Mouse (Mus musculus) cerebellum, adult (tissue): Measurements from ENCODE around the gene Pde4dip.
A peak's percentile ranks its signal among the peaks of the same experiment; 100 is the strongest.

Experiments used
- ATAC-seq: cut with Nextera tagmentation; 2 replicates; pipeline ENCODE4 v1.9.2; 2017; ENCODE audit warnings: mild to moderate bottlenecking, moderate library complexity, mixed read lengths; ENCODE audit not compliant: insufficient number of reproducible peaks, low FRiP score, low TSS enrichment

The Pde4dip gene

DNA sequence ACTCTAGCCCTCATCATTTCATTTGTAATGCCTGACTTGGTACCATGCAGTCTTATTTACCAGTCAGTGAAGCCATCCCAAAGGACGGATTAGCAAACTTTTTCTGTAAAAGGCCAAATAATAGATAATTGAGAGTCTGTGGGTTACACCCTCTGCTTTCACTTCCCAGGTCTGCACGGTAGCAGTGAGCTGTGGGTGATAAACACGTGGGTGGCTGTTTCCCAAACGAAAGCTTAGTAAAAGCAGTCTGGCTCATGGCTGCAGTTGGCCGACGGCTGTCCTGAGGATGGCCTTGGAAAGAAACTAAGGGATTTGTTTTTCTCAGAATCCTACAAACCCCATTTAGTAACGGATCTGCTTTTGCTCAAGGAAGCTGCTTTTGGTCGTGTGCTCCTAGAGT, 227.3 kb downstream of the Pde4dip start:
- ATAC-seq: no peak

DNA sequence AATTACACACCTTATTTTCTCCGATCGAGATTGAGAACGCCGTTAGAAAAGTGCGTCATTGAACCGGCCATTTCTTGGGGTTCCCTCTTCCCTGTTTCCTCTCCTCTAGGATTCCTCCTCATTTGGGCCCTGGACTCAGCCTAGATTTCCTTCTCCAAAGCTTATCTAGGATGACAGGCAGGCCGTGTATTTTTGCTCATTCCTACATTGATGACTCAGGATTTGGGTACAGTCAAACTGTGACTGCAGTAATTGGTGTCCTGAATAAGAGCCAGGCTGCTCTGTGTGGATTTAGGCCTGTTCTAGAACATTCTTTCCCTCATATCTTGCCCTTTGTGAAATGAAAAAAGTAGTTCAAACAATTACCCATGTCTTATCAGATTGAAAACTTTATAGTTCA, 228.8 kb downstream of the Pde4dip start:
- ATAC-seq: no peak

DNA sequence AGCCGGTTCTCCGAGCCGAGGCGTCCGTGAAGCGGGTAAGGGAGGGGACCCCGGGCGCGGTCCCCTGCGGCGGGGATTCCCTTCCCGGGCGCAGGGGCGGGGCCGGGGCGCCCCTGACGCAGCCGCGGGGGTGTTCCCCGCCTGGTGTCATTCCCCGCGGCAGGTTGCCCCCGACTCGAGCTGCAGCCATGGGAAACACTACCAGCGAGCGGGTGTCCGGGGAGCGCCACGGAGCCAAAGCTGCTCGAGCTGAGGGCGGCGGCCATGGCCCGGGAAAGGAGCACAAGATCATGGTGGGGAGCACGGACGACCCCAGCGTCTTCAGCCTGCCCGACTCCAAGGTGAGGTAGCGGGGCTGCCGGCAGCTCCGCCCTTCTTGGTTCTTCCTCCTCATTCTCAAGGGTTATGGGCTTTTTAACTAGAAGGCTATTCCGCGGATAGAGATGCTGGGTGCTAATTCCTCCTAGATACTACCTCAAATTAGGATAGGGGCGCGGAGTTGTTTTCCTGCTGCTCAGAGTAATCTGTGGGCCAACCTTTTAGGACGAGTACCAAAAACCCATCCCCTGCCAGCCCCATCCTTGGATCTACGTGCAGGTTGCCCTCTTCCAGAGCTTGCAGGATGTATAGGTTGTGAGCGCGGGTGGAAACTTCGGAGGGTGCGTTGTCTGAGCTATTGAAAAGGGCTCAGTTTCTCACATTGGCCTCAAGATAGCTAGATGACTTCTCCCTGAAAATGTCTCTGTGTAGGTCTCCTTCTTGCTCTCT, 229.9 kb downstream of the Pde4dip start:
- peak; percentile 14 for ATAC-seq

DNA sequence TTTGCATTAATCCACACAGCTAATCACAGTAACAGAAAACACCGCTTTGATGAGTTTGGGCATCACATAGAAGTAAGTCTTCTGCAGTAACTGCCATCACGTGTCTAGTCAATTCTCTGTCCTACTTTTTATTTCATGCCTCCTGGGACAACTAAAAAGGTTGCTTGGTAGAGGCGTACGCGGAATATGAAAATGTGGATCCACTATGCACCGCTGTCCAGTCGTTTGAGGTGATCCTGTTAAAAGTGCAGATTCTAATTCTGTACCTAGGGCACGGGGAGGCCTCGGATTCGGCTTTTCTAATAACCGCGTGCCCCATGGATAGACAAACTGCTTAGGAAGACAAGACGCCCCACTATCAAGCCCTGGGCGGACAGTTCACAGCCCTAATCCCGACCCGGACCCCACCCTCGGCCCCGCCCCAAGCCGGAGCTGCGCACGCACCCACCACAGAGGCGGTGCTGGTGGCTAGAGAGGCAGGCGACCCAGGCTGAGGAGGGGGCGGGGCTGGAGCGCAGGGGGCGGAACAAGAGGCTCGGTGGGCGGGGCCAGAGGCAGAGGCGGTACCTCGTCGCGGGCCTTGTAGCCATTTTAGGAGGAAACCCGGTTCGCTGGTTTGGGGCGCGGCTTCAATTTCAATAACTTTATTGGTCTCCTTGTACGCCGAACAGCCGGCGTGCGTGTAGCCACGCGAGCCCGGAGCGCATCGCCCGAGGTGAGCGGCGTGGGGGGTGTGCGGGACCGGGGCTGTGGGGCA, 230.7 kb downstream of the Pde4dip start, which contains the start of gene Prkab2:
TSS of gene Prkab2 (plus strand) at position 539 of the 757 bp plus-strand sequence.
- peak; percentile 85 for ATAC-seq

DNA sequence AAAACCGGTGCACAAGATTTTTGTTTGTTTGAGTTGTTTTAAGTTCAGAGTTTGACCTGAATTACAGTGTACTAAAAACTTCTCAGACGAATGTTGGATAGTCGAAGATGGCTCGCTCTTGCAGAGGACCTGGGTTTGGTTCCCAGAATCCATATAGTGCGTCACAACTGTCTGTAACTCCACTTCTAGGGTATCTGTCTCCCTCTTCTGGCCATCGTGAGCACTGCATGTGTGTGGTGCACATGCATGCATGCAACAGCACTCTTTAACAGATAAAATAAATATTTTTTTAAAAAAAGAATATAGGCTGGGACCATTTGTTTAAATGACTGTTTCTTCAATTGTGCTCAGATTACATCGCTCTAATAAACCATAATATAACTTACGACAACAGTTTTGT, 233.6 kb downstream of the Pde4dip start:
- no peak for ATAC-seq

DNA sequence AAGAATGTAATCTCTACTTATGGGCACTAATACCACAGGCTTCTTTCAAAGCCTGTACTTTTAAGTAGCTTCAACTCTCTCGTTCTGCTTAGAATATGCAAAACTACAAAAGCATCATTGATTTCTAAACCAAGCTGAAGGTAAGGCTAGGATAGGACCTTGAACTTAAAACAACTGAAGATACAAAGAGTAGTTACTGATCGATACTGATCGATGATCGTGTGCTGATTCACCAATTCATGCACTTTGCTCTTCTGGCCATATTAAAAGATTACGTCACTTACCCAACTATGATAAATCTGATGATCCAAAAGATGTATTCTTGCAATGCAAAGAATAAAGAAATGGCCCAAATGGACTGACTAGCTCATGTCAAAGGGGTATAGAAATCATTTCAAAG, 234.7 kb downstream of the Pde4dip start:
- ATAC-seq: no peak

DNA sequence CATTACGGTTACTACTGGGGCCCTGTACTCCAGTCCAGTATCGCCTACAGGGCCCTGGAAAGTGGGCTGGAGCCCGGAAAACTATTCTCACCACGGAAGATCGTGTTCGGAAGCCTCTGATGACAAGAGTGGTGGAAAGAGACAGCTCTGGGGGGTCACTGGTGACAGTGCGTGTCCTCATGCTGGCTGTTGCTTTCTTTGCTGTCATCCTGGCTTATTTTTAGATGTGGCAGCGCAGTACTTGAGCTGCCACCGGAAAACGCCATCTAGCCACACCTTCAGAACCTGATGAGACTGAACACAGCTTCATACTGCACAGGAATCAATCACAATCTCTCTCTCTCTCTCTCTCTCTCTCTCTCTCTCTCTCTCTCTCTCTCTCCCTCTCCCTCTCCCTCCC, 236.9 kb downstream of the Pde4dip start:
- no peak for ATAC-seq

DNA sequence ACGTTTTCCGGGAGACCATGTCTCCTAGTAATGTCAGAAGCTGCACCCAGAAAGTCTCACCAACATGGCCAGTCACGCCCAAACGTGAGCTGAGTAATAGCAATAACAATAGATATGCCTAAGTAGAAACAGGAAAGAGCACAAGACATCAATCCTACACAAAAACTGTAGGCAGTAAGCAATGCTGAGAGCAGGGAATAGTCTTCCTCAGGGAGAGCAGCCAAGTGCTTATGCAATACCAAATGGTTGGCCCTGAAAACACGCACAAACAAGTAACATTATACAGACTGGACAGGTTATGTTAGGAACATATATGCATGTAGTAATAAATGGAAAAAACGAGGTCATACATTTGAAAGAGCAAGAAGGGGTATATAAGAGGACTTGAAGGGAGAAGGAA, 239.0 kb downstream of the Pde4dip start:
- ATAC-seq: no peak

DNA sequence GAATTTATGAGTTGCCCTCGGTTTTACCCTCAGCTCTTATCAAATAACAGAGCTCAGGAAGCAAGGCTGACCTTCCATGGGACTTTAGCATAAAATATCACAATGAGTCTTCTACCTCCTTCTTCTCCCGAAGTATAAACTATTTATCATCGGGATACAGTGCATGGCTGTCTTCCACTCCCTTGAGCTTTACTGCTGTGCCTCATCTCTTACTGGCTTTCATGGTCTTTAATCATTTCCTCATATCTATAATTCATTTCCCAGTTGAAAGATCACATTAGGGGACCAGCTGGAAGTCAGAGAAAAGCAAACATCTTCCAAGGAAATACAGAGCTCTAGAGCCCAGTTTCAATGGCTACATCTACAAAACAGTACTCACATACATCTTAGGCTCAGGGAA, 239.5 kb downstream of the Pde4dip start:
- no peak for ATAC-seq

DNA sequence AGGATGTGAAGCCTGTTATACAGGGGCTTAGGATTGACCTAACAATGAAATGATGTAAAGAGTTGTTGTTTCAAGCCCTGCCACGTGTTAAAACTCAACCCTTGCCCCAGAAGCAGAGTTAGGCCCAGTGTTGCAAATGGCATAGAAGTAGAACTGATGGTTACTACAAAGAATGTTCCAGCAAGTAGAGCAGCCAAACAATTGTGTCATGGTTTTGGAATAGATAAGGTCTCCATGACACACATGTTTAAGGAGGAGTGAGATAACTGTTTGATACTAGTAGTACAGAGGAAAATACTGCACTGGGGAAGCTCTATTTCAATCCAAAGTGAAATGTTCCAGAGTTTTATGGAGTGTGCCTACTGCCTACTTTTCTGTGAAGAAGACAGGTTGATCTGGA, 240.0 kb downstream of the Pde4dip start:
- ATAC-seq: no peak

DNA sequence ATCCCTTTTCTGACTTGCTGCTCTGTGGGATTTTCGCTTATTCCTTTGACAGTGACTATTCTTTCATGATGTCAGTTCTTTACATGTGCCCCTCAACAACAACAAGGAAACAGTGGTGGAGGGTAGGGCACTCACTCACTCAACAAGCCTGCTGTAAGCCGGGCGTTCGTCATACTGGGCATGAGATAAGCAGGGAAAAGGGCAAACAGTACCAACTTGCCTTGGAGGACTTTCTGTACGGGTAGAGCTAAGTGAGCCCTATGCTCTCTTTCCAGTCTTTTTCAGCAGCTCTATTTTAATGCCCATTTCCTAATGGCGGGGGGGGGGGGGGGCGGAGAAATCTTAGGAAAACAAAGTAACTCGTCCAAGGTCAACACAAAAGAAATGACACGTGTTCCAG, 246.5 kb downstream of the Pde4dip start:
- ATAC-seq: no peak

DNA sequence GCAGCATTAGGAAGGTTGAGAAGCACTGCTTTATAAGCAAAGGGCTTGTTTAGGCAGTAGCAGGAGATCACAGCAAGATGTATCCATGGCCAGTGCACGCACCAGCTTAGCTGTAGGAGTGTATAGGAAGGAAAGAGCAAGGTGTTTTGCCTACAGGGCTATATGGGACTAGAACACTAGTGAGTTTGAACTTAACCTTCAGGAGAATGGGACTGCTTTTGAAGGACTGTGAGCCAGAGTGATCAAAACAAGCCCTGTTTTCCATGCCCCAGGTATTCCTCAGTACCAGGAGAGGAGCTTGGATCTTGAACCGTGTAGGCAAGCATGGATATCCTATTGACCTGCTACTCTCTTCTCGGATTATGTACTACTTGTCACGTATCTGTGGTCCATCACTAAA, 247.1 kb downstream of the Pde4dip start:
- ATAC-seq: no peak
